Mouse (Mus musculus) neutrophil, adult 83 days (primary cell): ENCODE data around the gene Smim9. TPM values are rescaled to one million over a fixed set of nuclear protein-coding genes. Genes with fewer than 3 reads are reported as not detected.

Experiments used
- total RNA-seq, 2 experiments: library from RNA; stranded (reverse); gene quantifications; one replicate each; pipeline ENCODE4 v1.2.4; 2023

The Smim9 gene
- not detected for total RNA-seq

DNA sequence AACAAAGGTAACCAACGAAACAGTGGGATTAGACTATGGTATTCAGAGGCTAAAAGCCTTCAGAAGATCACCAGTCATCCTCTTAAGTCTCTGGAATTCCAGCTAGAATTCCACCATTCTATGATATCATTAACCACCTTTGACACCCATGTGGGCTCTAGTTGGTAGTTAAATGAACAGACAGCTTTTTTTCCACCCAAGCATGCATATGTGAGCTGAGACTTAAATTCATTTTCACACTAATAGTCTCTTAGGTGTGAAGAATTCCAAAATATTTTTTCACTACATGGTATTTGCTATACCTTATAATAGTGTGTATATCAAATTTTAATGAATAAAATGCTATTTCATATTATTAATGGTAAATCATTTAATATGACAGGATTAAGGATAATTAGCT lies at the start of gene Smim9:
Gene Smim9 (minus strand): TSS at position 101 of the 400 bp plus-strand sequence.

DNA sequence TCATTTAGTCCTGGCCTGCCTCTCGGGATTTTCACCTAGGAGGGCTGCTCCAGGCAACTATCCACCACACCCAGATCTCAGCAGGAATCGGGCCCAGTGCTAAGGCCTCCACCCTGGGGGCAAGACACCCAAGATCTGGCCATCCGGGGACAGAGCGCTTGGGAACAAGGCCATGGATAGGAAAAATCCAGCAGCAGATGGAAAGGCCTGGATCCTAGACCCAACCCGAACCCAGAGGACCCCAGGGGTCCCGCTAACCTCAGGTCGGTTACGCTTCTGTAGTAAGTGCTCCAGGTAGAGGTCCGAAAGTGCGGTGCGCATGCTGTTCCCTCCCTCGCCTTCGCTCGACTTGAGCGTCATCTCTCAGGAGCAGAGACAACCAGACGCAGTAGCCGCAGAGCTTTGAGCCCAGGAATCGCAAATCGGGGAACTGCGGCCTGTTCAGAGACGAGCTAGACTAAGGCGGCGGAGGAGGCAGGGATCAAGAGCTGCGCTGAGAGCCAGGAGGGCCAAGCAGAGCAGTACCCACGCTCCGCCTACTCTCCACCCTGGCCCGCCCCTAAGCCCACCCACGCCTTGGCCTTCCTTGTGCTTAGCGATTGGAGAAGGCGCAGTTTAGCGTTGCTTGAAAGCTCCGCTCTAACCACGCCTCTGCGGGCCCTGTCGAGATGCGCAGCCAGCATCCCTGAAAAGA lies 33.0 kb downstream of the Smim9 start, which contains the start of gene Mpp1:
Gene Mpp1 (minus strand): TSS at position 550 of the 694 bp plus-strand sequence.

Other genes with a start within 250 kb of the Smim9 start
- gene Gab3, start 78.3 kb downstream of the Smim9 start, total RNA-seq, result 10 to 100 TPM in 1 of 2 experiments, 1 to 10 TPM in 1; 9.9 to 11.6 TPM
- 10 to 100 TPM; 32.8 to 36.6 TPM for gene Dkc1, start 67.9 kb downstream of the Smim9 start, total RNA-seq
- gene Mpp1, start 32.8 kb downstream of the Smim9 start, total RNA-seq, result 100 to 1,000 TPM; 116 to 118 TPM
- 10 to 100 TPM in 1 of 2 experiments, 1 to 10 TPM in 1; 9.0 to 10.2 TPM for gene Fundc2, start 218.6 kb upstream of the Smim9 start, total RNA-seq
- under 1 TPM; 0.18 to 0.44 TPM for gene F8, start 218.8 kb upstream of the Smim9 start, total RNA-seq